Mouse (Mus musculus) MEL (cell line): ENCODE measurements around the gene M6pr. TPM values are rescaled to one million over a fixed set of nuclear protein-coding genes. Genes with fewer than 3 reads are reported as not detected.

ENCODE experiments used
- DNase-seq: peaks from one replicate; pipeline ENCODE4 v3.0.0; 2011; ENCODE audit warnings: low read depth, low spot score
- H3K27ac ChIP-seq: 2 replicates; pipeline ENCODE4 v1.5.1; 2012; ENCODE audit warnings: low read depth, mild to moderate bottlenecking, control low read depth, low read length, moderate library complexity; ENCODE audit not compliant: control insufficient read depth
- H3K27me3 ChIP-seq, 2 experiments: fragments of 150-350 bp in 1 of 2; sonication (generic) in 1 of 2; 2 replicates each; pipeline ENCODE4 v1.6.1; 2012; ENCODE audit warnings: low read length in 2 of 2, mild to moderate bottlenecking in 2 of 2, improper control_type of control experiment in 1 of 2, moderate library complexity in 1 of 2; ENCODE audit not compliant: insufficient read depth in 2 of 2, control insufficient read depth in 1 of 2
- H3K36me3 ChIP-seq, 2 experiments: 2 replicates each; pipeline ENCODE4 v1.6.1; 2012 to 2014; ENCODE audit warnings: low read length in 2 of 2, improper control_type of control experiment in 1 of 2, inconsistent platforms in 1 of 2, mild to moderate bottlenecking in 1 of 2; ENCODE audit not compliant: insufficient read depth in 2 of 2, control insufficient read depth in 1 of 2
- H3K4me1 ChIP-seq, 2 experiments: fragments of 150-350 bp in 1 of 2; sonication (generic) in 1 of 2; 2 replicates each; pipeline ENCODE4 v1.6.1; 2012; ENCODE audit warnings: low read length in 2 of 2, improper control_type of control experiment in 1 of 2, mild to moderate bottlenecking in 1 of 2; ENCODE audit not compliant: insufficient read depth in 2 of 2, control insufficient read depth in 1 of 2
- H3K4me3 ChIP-seq, 2 experiments: fragments of 150-350 bp in 1 of 2; sonication (generic) in 1 of 2; 2 replicates each; pipeline ENCODE4 v1.5.1; 2012; ENCODE audit warnings: low read depth in 2 of 2, low read length in 2 of 2, mild to moderate bottlenecking in 2 of 2, moderate library complexity in 2 of 2, control low read depth in 1 of 2, improper control_type of control experiment in 1 of 2; ENCODE audit not compliant: control insufficient read depth in 1 of 2, insufficient read depth in 1 of 2
- H3K79me2 ChIP-seq: 2 replicates; pipeline ENCODE4 v1.6.1; 2012; ENCODE audit warnings: mild to moderate bottlenecking, low read length, moderate library complexity; ENCODE audit not compliant: control insufficient read depth, poor library complexity, insufficient read depth
- H3K9ac ChIP-seq: 2 replicates; pipeline ENCODE4 v1.6.1; 2012; ENCODE audit warnings: low read depth, mild to moderate bottlenecking, control low read depth, low read length, moderate library complexity; ENCODE audit not compliant: control insufficient read depth, poor library complexity, severe bottlenecking
- H3K9me3 ChIP-seq: fragments of 150-350 bp; sonication (generic); replicated peaks from 2 replicates; pipeline ENCODE4 v1.6.1; 2012; ENCODE audit warnings: mild to moderate bottlenecking, low read length, improper control_type of control experiment, moderate library complexity; ENCODE audit not compliant: insufficient read depth
- CHD1 ChIP-seq: IDR thresholded peaks from 2 replicates; pipeline ENCODE4 v1.6.1; 2012; ENCODE audit warnings: low read depth, mild to moderate bottlenecking, inconsistent platforms, low read length, improper control_type of control experiment
- CHD2 ChIP-seq: IDR thresholded peaks from 2 replicates; pipeline ENCODE4 v1.6.1; 2011; ENCODE audit warnings: low read length, improper control_type of control experiment
- CTCF ChIP-seq, 3 experiments: IDR thresholded peaks in 2 of 3; conservative IDR thresholded peaks in 1 of 3; 2 replicates each; pipeline ENCODE4 v1.5.1; 2011 to 2012; ENCODE audit warnings: low read length in 3 of 3, low read depth in 2 of 3, mild to moderate bottlenecking in 2 of 3, improper control_type of control experiment in 1 of 3, inconsistent platforms in 1 of 3, mixed read lengths in 1 of 3, moderate library complexity in 1 of 3; ENCODE audit not compliant: control insufficient read depth in 1 of 3, insufficient read depth in 1 of 3, poor library complexity in 1 of 3, severe bottlenecking in 1 of 3
- E2F4 ChIP-seq: IDR thresholded peaks from 2 replicates; pipeline ENCODE4 v1.6.1; 2011; ENCODE audit warnings: low read depth, low read length, improper control_type of control experiment, borderline replicate concordance
- EP300 ChIP-seq, 2 experiments: IDR thresholded peaks; 2 replicates each; pipeline ENCODE4 v1.6.1; 2011; ENCODE audit warnings: improper control_type of control experiment in 2 of 2, low read length in 2 of 2, low read depth in 1 of 2, mild to moderate bottlenecking in 1 of 2
- GABPA ChIP-seq: IDR thresholded peaks from 2 replicates; pipeline ENCODE4 v1.6.1; 2012; ENCODE audit warnings: low read depth, mild to moderate bottlenecking, inconsistent platforms, low read length, improper control_type of control experiment, moderate library complexity
- GATA1 ChIP-seq: IDR thresholded peaks from 2 replicates; pipeline ENCODE4 v1.6.1; 2011; ENCODE audit warnings: low read depth, low read length, improper control_type of control experiment
- MAX ChIP-seq: IDR thresholded peaks from 2 replicates; pipeline ENCODE4 v1.6.1; 2011; ENCODE audit warnings: low read length, improper control_type of control experiment
- MEF2A ChIP-seq: IDR thresholded peaks from 2 replicates; pipeline ENCODE4 v1.6.1; 2014; ENCODE audit warnings: low read depth, mild to moderate bottlenecking, inconsistent platforms, low read length, improper control_type of control experiment; ENCODE audit not compliant: poor library complexity, insufficient replicate concordance, severe bottlenecking; ENCODE audit errors: extremely low read depth
- MXI1 ChIP-seq: IDR thresholded peaks from 2 replicates; pipeline ENCODE4 v1.6.1; 2011; ENCODE audit warnings: mild to moderate bottlenecking, low read depth, low read length, improper control_type of control experiment
- MYB ChIP-seq: IDR thresholded peaks from 2 replicates; pipeline ENCODE4 v1.6.1; 2011; ENCODE audit warnings: mild to moderate bottlenecking, low read depth, low read length, improper control_type of control experiment
- NELFE ChIP-seq: IDR thresholded peaks from 2 replicates; pipeline ENCODE4 v1.6.1; 2011; ENCODE audit warnings: low read depth, low read length, improper control_type of control experiment
- NRF1 ChIP-seq: IDR thresholded peaks from 2 replicates; pipeline ENCODE4 v1.6.1; 2014; ENCODE audit warnings: low read depth, mild to moderate bottlenecking, inconsistent platforms, low read length, improper control_type of control experiment, moderate library complexity; ENCODE audit not compliant: poor library complexity, insufficient read depth, severe bottlenecking
- POLR2A ChIP-seq, 2 experiments: IDR thresholded peaks; 2 replicates each; pipeline ENCODE4 v1.6.1; 2011 to 2012; ENCODE audit warnings: low read length in 2 of 2, mild to moderate bottlenecking in 2 of 2, control low read depth in 1 of 2, improper control_type of control experiment in 1 of 2, low read depth in 1 of 2, moderate library complexity in 1 of 2; ENCODE audit not compliant: control insufficient read depth in 1 of 2, insufficient read depth in 1 of 2, poor library complexity in 1 of 2
- POLR2AphosphoS5 ChIP-seq: IDR thresholded peaks from 2 replicates; pipeline ENCODE4 v1.6.1; 2012; ENCODE audit warnings: low read depth, borderline replicate concordance, mild to moderate bottlenecking, inconsistent platforms, low read length, moderate library complexity, mixed read lengths
- RAD21 ChIP-seq: IDR thresholded peaks from 2 replicates; pipeline ENCODE4 v1.6.1; 2011; ENCODE audit warnings: mild to moderate bottlenecking, low read depth, low read length, improper control_type of control experiment
- TAL1 ChIP-seq: IDR thresholded peaks from 2 replicates; pipeline ENCODE4 v1.6.1; 2012; ENCODE audit warnings: mild to moderate bottlenecking, inconsistent platforms, low read length, moderate library complexity, mixed read lengths
- TBP ChIP-seq: IDR thresholded peaks from 2 replicates; pipeline ENCODE4 v1.8.0; 2011; ENCODE audit warnings: low read depth, low read length, improper control_type of control experiment
- TCF12 ChIP-seq: IDR thresholded peaks from 2 replicates; pipeline ENCODE4 v1.6.1; 2014; ENCODE audit warnings: low read depth, mild to moderate bottlenecking, inconsistent platforms, low read length, improper control_type of control experiment, moderate library complexity
- UBTF ChIP-seq: IDR thresholded peaks from 2 replicates; pipeline ENCODE4 v1.6.1; 2012; ENCODE audit warnings: low read depth, mild to moderate bottlenecking, inconsistent platforms, low read length, improper control_type of control experiment, moderate library complexity, borderline replicate concordance; ENCODE audit not compliant: insufficient read depth
- USF1 ChIP-seq: IDR thresholded peaks from 2 replicates; pipeline ENCODE4 v1.6.1; 2014; ENCODE audit warnings: low read depth, mild to moderate bottlenecking, inconsistent platforms, low read length, improper control_type of control experiment, moderate library complexity
- ZKSCAN1 ChIP-seq: IDR thresholded peaks from 2 replicates; pipeline ENCODE4 v1.6.1; 2012; ENCODE audit warnings: low read depth, mild to moderate bottlenecking, inconsistent platforms, low read length, improper control_type of control experiment, moderate library complexity
- ZNF384 ChIP-seq: IDR thresholded peaks from 2 replicates; pipeline ENCODE4 v1.6.1; 2012; ENCODE audit warnings: low read depth, mild to moderate bottlenecking, inconsistent platforms, low read length, improper control_type of control experiment
- polyA plus RNA-seq, 2 experiments: library from polyadenylated mRNA; stranded (reverse) in 1 of 2; unstranded in 1 of 2; fragments of >175 nt in 1 of 2; fragments of >200 nt in 1 of 2; gene quantifications; 2 replicates each; pipeline versions ENCODE4 v1.2.1 to v1.2.4; 2012; ENCODE audit warnings: low replicate concordance in 2 of 2, low read depth in 1 of 2; ENCODE audit not compliant: insufficient read length in 2 of 2, insufficient read depth in 1 of 2, missing spikeins in 1 of 2
- total RNA-seq: library from RNA; depleted of rRNA; stranded (reverse); fragments of 300-350 nt; gene quantifications from 2 replicates; pipeline ENCODE4 v1.2.3, GENCODE M21; 2012

The M6pr gene
- total and polyA plus RNA-seq, 3 experiments, result 183 to 186 TPM; not detected in 1

DNA sequence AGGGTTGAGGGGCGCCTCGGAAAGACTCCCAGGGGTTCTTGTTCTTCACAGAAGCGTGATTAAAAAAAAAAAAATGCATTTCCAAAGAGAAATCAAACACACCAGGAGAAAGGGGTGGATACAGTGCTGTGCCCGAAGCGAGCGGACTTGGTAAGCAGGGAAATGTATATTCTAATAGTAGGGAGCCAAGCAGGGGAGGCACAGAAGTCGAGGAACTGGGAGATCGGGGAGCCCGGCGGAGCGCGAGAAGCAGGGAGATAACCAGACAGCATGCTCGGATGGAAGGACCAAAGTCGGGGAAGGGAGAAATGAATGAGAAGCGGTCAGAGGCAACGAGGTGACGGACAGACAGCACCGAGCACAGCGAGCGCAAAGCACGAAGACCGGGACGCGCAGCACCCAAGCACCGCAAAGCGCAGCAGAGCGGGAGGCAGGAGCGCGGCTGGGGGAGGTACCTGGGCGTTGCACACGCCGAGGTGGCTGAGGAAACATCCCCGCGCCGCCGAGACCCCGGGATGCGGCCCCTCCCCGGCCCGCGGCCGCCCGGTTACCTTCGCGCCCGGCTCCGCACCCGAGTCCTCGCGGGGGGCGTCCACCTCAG is 30.6 kb downstream of the M6pr start:
- Histone ChIP-seq H3K9me3 (no peaks in the 10 kb centered on the region), H3K27me3 (no peaks in the 10 kb centered on the region), H3K4me3 (peak overlapping the region; percentile 88 to 100), H3K4me1 (peaks cover 13 to 16% of the 10 kb centered on the region in 2 experiments), H3K79me2 (peaks cover 6% of the 10 kb centered on the region; the same call in 1 of the 2 replicates), H3K9ac (peak overlapping the region; percentile 86), H3K27ac (peak overlapping the region; percentile 50), H3K36me3 (peaks cover 0 to 28% of the 10 kb centered on the region in 2 experiments; a peak in 2 of 4 replicates)
- peak; percentile 82 for DNase-seq
- no peak for TF ChIP-seq CTCF (IDR thresholded peaks at IDR 0.05 in 2 of 3, conservative IDR thresholded peaks at IDR 0.05 in 1 of 3; ENCODE audit: control insufficient read depth in 1 of 3, insufficient read depth in 1 of 3, low read depth in 2 of 3, low read length in 3 of 3, poor library complexity in 1 of 3, severe bottlenecking in 1 of 3)
- no peak for TF ChIP-seq MEF2A
- TF ChIP-seq MXI1, result no peak; the same call in 1 of the 2 replicates
- no peak for TF ChIP-seq NRF1
- no peak for TF ChIP-seq POLR2AphosphoS5
- no peak for TF ChIP-seq GATA1
- TF ChIP-seq NELFE, result peak; percentile 43; the same call in 1 of the 2 replicates
- TF ChIP-seq MYB, result no peak
- no peak; the same call in 1 of the 2 replicates for TF ChIP-seq ZNF384
- TF ChIP-seq POLR2A (IDR thresholded peaks at IDR 0.05; ENCODE audit: control insufficient read depth in 1 of 2, insufficient read depth in 1 of 2, low read depth in 1 of 2, low read length in 2 of 2, poor library complexity in 1 of 2), result peak in 1 of 2 experiments; percentile 58; a peak in 2 of 4 replicates
- TF ChIP-seq UBTF, result no peak
- no peak for TF ChIP-seq TBP
- TF ChIP-seq TAL1, result no peak
- TF ChIP-seq USF1, result no peak
- TF ChIP-seq CHD2, result no peak
- TF ChIP-seq ZKSCAN1, result no peak
- no peak for TF ChIP-seq E2F4
- TF ChIP-seq EP300 (IDR thresholded peaks at IDR 0.05; ENCODE audit: low read depth in 1 of 2, low read length in 2 of 2), result no peak
- TF ChIP-seq CHD1, result 0 out of 2 replicates have a peak, but pooled peaks have one; percentile 54
- no peak for TF ChIP-seq MAX
- TF ChIP-seq GABPA, result no peak
- TF ChIP-seq TCF12, result no peak
- no peak for TF ChIP-seq RAD21
